Mouse (Mus musculus) spleen, postnatal 10 days (tissue): ENCODE measurements around the gene Hist1h1d.
"Not testable (repeated sequence)": the region's sequence is repeated elsewhere in the genome, so short reads cannot be mapped to it uniquely, and the experiment has no call there.

Experiments used
- DNase-seq, 2 experiments: peaks; one replicate each; pipeline ENCODE4 v3.0.0; 2021 to 2022; ENCODE audit warnings: low spot score in 2 of 2

Gene Hist1h1d

DNA sequence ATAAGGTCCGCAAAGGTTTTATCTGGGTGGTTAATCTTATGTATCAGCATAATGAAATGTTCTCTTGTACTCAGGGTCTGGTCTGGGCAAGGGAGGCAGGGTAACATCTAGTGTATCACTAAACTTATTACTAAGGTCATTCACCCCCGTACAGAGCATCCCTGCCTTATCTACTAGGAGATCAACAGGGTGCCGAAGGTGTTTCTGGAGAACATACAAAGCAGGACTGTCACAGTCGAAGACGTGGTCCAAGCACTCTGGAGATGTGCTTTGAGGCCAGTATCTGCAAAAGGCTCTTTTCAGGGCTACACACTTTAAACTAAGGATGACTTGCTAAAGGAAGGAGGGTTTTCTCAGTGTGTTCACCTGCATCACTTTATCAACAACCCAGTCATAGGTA, 6.4 kb upstream of the Hist1h1d start:
- peak in 1 of 2 experiments; percentile 17 for DNase-seq

- peak; percentile 23 to 36 for DNase-seq
These were observed 2.3 kb upstream of the Hist1h1d start for GRCm38 (mm10) chr13:23550761-23551145.

DNA sequence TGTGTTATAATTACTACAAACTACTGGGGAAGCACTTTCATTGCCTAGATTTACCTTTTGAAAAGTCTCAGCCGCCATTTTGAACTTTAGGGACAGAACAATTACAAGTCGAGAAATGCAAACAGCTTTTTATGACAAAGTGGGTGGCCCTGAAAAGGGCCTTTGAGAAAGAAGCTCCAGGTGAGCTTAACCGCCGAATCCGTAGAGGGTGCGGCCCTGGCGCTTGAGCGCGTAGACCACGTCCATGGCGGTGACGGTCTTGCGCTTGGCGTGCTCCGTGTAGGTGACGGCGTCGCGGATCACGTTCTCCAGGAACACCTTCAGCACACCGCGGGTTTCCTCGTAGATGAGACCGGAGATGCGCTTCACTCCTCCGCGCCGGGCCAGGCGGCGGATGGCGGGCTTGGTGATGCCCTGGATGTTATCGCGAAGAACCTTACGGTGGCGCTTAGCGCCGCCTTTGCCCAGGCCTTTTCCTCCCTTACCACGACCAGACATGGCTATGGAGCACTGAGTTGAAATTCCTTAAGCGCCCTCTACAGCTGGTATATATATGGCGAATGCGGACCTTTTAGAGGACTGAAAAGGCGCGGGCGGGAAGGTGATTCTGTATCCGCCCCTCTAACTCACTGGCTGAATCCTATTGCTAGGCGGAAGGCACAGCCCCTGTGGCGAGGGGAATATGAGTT, 1.8 kb upstream of the Hist1h1d start, which contains the start of gene Hist1h4f:
Gene Hist1h4f, minus strand, starts transcription at position 503 of the 689 bp plus-strand sequence.
- peak; percentile 92 to 97 for DNase-seq

- DNase-seq: peak; percentile 36 to 53
These were observed 839 bp upstream of the Hist1h1d start for GRCm38 (mm10) chr13:23551931-23552914.

DNA sequence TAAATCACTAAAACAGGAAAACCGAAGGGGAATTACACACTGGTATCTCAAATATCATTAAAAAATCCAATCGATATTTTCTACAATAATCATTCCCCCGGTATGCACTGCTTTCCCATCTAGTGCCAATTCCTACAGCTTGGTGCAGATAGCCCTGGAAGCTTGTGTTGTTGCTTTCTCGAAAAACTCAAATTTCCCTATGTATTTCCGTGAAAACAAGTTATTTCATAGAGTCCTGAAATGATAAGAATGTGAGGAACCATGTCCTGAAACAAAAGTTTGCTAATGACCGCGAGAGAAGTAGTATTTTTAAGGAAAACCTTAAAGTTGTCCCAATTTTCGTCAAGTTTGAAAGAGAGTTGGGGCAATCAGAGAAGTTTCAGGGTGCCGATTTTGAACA, 1.3 kb downstream of the Hist1h1d start:
- DNase-seq: no peak

- DNase-seq: peak; percentile 93 to 96
These were observed 2.1 kb downstream of the Hist1h1d start for GRCm38 (mm10) chr13:23554925-23555838.

DNA sequence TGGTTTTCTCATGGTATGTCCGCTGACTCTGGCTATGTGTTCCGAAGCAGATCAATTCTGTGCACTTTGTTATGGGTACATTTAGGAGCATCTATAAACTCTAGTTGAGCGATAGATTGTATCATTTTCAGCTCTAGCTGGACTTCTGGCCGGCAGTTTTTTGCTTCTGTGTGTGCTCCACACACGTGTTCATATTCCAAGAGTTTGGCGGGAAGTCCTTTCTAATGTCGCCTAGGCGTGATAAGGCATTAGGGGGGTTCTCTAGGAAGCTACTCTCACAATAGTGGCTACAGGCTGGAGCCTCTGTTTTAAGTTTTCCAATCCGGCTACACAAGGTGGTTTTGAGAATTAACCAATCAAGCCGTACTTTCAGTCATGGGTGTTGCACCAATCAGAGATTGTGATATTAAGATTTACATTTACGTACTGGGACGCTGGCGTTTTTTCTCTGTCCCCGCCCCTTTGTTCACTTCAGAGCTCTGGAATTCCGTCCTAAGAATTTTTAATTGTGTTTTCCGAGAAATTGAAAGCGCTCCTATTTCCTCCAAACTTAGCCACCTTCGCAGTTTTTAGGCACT, 2.9 kb downstream of the Hist1h1d start:
- DNase-seq: peak; percentile 77 to 78

- DNase-seq: no peak
These were observed 3.8 kb downstream of the Hist1h1d start for GRCm38 (mm10) chr13:23556906-23557305.

DNA sequence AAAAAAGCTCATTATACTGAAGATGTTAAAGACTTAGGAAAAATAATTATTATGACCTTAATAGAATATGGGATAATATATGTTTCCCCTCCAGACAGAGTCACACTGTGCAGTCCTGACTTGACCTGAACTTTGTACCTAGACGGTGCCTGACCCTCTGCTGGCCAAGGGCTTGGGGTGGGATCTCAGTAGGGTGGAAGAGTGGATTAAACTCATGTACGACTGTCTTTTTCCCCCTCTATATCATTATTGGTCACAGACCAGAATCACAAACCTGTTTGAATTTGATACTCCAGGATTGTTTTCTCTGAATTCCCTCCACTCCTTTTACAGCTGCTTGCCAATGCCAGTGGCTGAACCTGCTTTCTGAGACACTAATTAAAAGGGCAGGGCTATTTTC, 7.6 kb downstream of the Hist1h1d start:
- not testable (repeated sequence) for DNase-seq

- DNase-seq: not testable (repeated sequence)
These were observed 8.4 kb downstream of the Hist1h1d start for GRCm38 (mm10) chr13:23561531-23561882.

DNA sequence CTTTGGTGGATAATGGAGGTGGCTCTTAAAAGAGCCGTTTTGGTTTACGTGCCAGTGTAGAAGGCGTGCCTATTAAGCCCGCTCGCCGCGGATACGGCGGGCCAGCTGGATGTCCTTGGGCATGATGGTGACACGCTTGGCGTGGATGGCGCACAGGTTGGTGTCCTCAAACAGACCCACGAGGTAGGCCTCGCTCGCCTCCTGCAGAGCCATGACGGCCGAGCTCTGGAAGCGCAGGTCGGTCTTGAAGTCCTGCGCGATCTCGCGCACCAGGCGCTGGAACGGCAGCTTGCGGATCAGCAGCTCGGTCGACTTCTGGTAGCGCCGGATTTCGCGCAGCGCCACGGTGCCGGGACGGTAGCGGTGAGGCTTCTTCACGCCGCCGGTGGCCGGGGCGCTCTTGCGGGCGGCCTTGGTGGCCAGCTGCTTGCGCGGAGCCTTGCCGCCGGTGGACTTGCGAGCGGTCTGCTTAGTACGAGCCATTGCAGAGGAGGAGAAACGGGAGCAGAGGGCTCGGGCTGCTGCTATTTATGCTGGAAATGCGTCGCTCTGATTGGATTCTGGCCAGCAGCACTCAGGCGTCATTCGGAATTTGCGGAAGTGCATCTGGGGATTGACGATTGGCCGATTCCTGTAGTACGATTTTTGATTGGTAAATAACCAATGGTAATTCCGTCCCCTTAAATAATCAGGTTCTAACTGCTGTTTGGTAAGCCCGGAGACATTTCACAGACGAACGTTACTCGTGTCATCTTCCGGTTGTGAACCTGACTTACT, 9.0 kb downstream of the Hist1h1d start, which contains the start of gene Hist1h3e:
Gene Hist1h3e, minus strand, starts transcription at position 487 of the 777 bp plus-strand sequence.
- DNase-seq: peak; percentile 95 to 98

DNA sequence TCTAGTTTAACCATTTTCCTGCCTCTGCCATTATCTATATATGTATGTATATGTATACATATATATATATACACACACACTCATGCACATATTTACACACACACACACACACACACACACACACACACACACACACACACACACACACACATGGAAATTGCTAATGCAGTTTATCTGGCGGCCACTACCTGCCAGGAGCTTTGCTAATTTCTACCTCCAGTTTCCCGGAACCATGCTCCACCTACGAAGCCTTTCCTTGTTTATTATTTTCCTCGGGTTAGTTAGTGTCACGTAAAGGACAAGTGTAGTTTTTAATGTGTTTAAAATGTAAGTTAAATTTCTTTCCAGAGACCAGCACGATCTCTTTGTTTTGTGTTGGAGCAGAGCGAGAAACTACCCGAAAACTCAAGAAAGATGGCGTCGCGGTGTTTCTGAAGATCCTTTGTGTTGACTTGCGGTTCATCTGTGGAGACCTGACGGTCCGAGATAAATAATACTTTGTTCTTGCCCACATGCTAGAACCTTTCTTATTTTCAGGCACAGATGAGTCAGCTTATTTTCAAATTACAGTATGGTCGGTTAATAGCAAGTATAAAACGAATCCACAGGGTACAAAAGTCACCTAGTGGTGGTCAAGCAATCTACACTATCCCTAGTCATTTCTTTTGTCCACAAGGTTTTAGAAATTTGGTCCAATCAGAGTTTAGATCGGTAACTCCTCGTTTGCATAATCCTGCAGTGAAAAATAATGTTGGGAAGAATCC, 9.8 kb downstream of the Hist1h1d start:
- peak; percentile 37 to 57 for DNase-seq

GRCm38 (mm10) chr13:23564482-23564881, 11.4 kb downstream of the Hist1h1d start:
- no peak for DNase-seq

DNA sequence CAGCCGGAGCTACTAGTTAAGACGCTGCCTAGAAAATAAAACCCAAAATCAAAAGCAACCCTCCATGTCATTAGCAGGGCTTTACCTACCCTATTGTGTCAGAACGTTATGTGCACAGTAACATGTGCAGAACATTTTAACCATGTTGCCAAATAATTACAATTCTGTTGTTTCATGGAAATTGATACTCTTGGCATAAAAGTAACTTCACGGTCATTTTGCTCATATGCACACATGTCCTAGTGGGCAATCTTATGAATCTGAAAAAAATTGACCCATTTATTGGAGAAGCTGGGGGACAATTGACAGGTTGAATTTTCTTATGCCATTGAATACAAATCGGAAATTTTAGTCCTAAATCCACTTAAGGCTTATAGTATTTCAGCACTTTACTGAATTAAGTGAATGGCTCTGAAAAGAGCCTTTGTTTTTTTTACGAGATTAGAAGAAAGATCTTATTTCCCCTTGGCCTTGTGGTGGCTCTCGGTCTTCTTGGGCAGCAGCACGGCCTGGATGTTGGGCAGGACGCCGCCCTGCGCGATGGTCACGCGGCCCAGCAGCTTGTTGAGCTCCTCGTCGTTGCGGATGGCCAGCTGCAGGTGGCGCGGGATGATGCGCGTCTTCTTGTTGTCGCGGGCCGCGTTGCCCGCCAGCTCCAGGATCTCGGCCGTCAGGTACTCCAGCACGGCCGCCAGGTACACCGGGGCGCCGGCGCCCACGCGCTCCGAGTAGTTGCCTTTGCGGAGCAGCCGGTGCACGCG, 17.4 kb downstream of the Hist1h1d start:
- not testable (repeated sequence) for DNase-seq

DNA sequence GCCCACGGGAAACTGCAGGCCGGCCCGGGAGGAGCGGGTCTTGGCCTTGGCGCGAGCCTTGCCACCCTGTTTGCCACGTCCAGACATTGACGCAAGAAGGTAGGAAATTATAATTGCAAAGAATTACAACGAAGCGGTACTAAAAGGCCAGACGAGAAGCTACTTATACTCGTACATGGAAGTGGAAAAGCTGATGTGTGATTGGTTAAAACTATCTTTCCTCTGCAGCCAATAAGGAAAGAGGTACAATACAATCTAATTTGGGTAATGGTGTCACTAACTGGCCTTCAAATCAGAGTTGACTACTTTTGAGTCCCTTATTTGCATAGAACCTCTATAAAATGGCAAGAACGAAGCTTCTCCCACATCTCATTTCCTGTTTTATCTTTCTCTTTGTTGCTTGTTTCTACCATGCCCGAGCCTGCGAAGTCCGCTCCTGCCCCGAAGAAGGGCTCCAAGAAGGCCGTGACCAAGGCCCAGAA, 18.0 kb downstream of the Hist1h1d start, which contains the start of the genes Hist1h2ae and Hist1h2bg:
Gene Hist1h2ae, minus strand, starts transcription at position 199 of the 482 bp plus-strand sequence.
Gene Hist1h2bg, plus strand, starts transcription at position 375 of the 482 bp plus-strand sequence.
- DNase-seq: peak; percentile 79 to 91

DNA sequence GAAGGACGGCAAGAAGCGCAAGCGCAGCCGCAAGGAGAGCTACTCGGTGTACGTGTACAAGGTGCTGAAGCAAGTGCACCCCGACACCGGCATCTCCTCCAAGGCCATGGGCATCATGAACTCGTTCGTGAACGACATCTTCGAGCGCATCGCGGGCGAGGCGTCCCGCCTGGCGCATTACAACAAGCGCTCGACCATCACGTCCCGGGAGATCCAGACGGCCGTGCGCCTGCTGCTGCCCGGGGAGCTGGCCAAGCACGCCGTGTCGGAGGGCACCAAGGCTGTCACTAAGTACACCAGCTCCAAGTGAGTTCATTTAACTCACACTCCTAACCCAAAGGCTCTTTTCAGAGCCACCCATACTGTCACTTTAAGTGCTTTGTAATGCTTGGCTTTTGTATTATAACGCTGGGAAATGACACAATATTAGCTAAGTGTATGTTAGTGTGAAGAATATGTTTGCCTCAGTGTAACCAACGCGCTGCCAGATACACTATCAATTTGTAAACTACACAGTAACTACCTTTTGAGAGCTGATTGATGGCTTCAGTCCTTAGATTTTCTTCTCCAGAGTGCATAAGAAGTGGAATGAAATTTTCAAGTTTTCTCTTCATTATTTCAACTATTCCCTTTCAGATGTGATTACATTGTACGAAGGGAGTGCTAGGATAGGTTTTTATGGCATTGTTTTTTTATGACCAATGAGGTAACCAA, 18.6 kb downstream of the Hist1h1d start:
- DNase-seq: peak in 1 of 2 experiments; percentile 60

GRCm38 (mm10) chr13:23572218-23573033, 19.4 kb downstream of the Hist1h1d start:
- no peak for DNase-seq
